ENCODE assay signal across 24 mouse cellular contexts in the genomic region with DNA sequence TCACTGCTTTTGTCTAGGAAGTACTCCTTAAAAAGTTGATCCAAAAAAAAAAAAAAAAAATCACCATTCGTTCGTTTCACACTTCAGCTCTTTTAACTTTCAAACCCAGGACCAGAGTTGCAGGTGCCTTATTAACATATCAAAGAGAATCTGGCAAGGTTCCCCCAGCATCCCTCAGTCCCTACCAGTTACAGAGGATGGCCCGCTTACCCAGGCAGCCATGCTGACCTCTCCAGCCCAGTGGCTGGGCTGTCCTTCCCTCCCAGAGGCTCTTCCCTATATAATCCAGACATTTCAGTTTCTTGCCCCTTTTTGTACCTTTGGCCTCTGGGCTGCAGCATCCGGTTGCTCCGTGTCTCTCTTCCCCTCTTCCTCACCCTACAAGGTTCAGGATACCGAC.
DNase-seq lines count a peak whose midpoint lies in the region; ATAC-seq and TF ChIP-seq lines count a peak whose summit lies in the region.
"Had no signal": no experiment of that assay in that cellular context is flagged by ENCODE, and none has a peak within 500 bp of the region (broad histone marks: within the 10 kb centered on the region; RNA-seq: fewer than 3 reads in every experiment).

No protein-coding gene starts in this region.

- ATAC-seq in kidney, embryonic 14.5 days (ENCODE audit: low FRiP score, low TSS enrichment), result peak; percentile 72
- ATAC-seq in limb, embryonic 11.5 days (ENCODE audit: insufficient number of reproducible peaks, low FRiP score, low TSS enrichment, low read depth), result peak; percentile 49; the same call in 1 of the 2 replicates
- ATAC-seq: midbrain, embryonic 16.5 days had no signal

- no peaks in the 10 kb centered on the region for H3K9me3 ChIP-seq in kidney, embryonic 14.5 days (ENCODE audit: control insufficient read depth, low read length)
- no peaks in the 10 kb centered on the region for H3K9me3 ChIP-seq in limb, embryonic 11.5 days (ENCODE audit: control insufficient read depth, low read length)
- H3K9me3 ChIP-seq: hindbrain, embryonic 13.5 days; neural tube, embryonic 13.5 days had no signal

- H3K27me3 ChIP-seq in kidney, embryonic 14.5 days (ENCODE audit: control insufficient read depth, insufficient read depth, low read length), result no peaks in the 10 kb centered on the region
- H3K27me3 ChIP-seq in spleen, adult 2 months (ENCODE audit: control insufficient read depth, insufficient read depth, low read length), result no peaks in the 10 kb centered on the region
- H3K27me3 ChIP-seq in limb, embryonic 11.5 days (ENCODE audit: control insufficient read depth, insufficient read depth, low read length), result no peaks in the 10 kb centered on the region
- H3K27me3 ChIP-seq: hindbrain, embryonic 13.5 days; neural tube, embryonic 13.5 days had no signal

- H3K27ac ChIP-seq in kidney, embryonic 14.5 days (ENCODE audit: low read depth, low read length), result no peak overlapping the region
- 0 out of 2 replicates have a peak overlapping the region, but pooled peaks have one; percentile 28 for H3K27ac ChIP-seq in spleen, adult 2 months (ENCODE audit: insufficient read depth, low read length)
- H3K27ac ChIP-seq in limb, embryonic 11.5 days (replicated peaks; ENCODE audit: low read depth, low read length), result no peak overlapping the region
- H3K27ac ChIP-seq: hindbrain, embryonic 13.5 days; kidney, postnatal 0 days; left cerebral cortex, adult 2 months; liver, embryonic 14.5 days; neural tube, embryonic 13.5 days; stomach, postnatal 0 days had no signal

- H3K4me3 ChIP-seq in kidney, embryonic 14.5 days (ENCODE audit: low read length), result no peak overlapping the region
- no peak overlapping the region for H3K4me3 ChIP-seq in spleen, adult 2 months (ENCODE audit: extremely low read depth, insufficient read depth, insufficient read length)
- H3K4me3 ChIP-seq in limb, embryonic 11.5 days (ENCODE audit: low read depth, low read length), result no peak overlapping the region
- H3K4me3 ChIP-seq: erythroblast, embryonic 14.5 days; hindbrain, embryonic 13.5 days; left cerebral cortex, adult 2 months; neural tube, embryonic 13.5 days had no signal

- no peak for DNase-seq in kidney, postnatal 36 days
- no peak for DNase-seq in spleen, adult 2 months (ENCODE audit: low read depth in 1 of 2, low spot score in 2 of 2)
- no peak for DNase-seq in spleen, adult 18-20 months
- peak; percentile 44 for DNase-seq in limb, embryonic 11.5 days (ENCODE audit: low spot score)
- DNase-seq in frontal cortex, postnatal 14 days (ENCODE audit: low spot score in 2 of 2), result no peak
- no peak for DNase-seq in frontal cortex, postnatal 10 days (ENCODE audit: low spot score in 2 of 2)
- DNase-seq in ovary, postnatal 36 days (ENCODE audit: low spot score), result no peak
- DNase-seq: cerebellum, adult 11 months; cerebellum, adult 9-10 months; gastrocnemius, postnatal 36 days; heart, postnatal 36 days; liver; lung, adult 2 months; right cerebral cortex, postnatal 14 days had no signal

- no peaks in the 10 kb centered on the region for H3K36me3 ChIP-seq in kidney, embryonic 14.5 days (ENCODE audit: control insufficient read depth, insufficient read depth, low read length)
- no peaks in the 10 kb centered on the region for H3K36me3 ChIP-seq in spleen, adult 2 months (ENCODE audit: control insufficient read depth, insufficient read depth, low read length)
- no peaks in the 10 kb centered on the region for H3K36me3 ChIP-seq in limb, embryonic 11.5 days (ENCODE audit: control insufficient read depth, insufficient read depth, low read length)
- H3K36me3 ChIP-seq: hindbrain, embryonic 13.5 days; neural tube, embryonic 13.5 days had no signal

- H3K4me1 ChIP-seq in kidney, embryonic 14.5 days (ENCODE audit: control insufficient read depth, insufficient read depth, low read length), result peaks cover 11% of the 10 kb centered on the region; the same call in 1 of the 2 replicates
- peaks cover 12% of the 10 kb centered on the region for H3K4me1 ChIP-seq in spleen, adult 2 months (ENCODE audit: control insufficient read depth, insufficient read depth, insufficient read length)
- peaks cover 10% of the 10 kb centered on the region; the same call in 1 of the 2 replicates for H3K4me1 ChIP-seq in limb, embryonic 11.5 days (ENCODE audit: control insufficient read depth, insufficient read depth, low read length)

- no peak for TF ChIP-seq CTCF in spleen, adult 2 months (IDR thresholded peaks at IDR 0.05; ENCODE audit: extremely low read depth, insufficient read depth, insufficient read length, insufficient replicate concordance)

- WGBS in kidney, embryonic 14.5 days, result 14% methylated on average over 6 of the region's 6 CpGs
- WGBS in spleen, adult 2 months, result 67% methylated on average over 6 of the region's 6 CpGs
- 12% methylated on average over 6 of the region's 6 CpGs for WGBS in limb, embryonic 11.5 days

- H3K9ac ChIP-seq in kidney, embryonic 14.5 days (ENCODE audit: low read depth, low read length), result no peak overlapping the region
- H3K9ac ChIP-seq in limb, embryonic 11.5 days (ENCODE audit: low read length), result no peak overlapping the region; the same call in 1 of the 2 replicates
- H3K9ac ChIP-seq: hindbrain, embryonic 13.5 days; liver, embryonic 14.5 days; neural tube, embryonic 13.5 days had no signal

- H3K4me2 ChIP-seq in kidney, embryonic 14.5 days (replicated peaks; ENCODE audit: low read depth, low read length), result no peak overlapping the region
- no peak overlapping the region; the same call in 1 of the 2 replicates for H3K4me2 ChIP-seq in limb, embryonic 11.5 days (ENCODE audit: low read depth, severe bottlenecking)
- H3K4me2 ChIP-seq: heart, embryonic 11.5 days; hindbrain, embryonic 13.5 days; neural tube, embryonic 13.5 days had no signal

- TF ChIP-seq POLR2A in spleen, adult 2 months (IDR thresholded peaks at IDR 0.05; ENCODE audit: low read depth, low read length), result no peak
